Mouse (Mus musculus) hindlimb bud, embryonic 11.5 days (tissue): ENCODE measurements around the gene Eno2.

ENCODE experiments used
- DNase-seq: peaks from one replicate; pipeline ENCODE4 v3.0.0-alpha.2; 2012; ENCODE audit warnings: low read depth, low spot score; ENCODE audit errors: extremely low spot score

Gene Eno2

GRCm38 (mm10) chr6:124742839-124743514 is 26.5 kb downstream of the Eno2 start:
- DNase-seq: no peak

DNA sequence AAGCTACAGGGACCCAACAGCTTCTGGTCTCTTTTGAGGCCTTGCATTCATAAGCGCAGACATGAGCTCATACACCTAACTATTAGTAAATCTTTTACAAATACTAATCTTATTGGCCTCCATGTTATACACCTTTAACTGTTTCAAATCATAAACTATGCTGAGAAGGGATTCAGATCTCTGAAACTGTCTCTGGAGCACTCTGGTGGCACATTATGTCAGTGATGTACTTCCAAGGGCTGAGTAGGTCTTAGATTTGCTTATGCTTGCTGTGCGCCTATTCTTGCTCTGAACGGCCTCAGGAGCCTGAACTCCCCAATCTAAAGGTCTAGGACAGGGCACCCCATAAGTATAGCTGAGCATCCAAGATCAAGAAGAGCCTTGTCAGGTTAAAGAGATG is 27.6 kb downstream of the Eno2 start:
- DNase-seq: no peak

DNA sequence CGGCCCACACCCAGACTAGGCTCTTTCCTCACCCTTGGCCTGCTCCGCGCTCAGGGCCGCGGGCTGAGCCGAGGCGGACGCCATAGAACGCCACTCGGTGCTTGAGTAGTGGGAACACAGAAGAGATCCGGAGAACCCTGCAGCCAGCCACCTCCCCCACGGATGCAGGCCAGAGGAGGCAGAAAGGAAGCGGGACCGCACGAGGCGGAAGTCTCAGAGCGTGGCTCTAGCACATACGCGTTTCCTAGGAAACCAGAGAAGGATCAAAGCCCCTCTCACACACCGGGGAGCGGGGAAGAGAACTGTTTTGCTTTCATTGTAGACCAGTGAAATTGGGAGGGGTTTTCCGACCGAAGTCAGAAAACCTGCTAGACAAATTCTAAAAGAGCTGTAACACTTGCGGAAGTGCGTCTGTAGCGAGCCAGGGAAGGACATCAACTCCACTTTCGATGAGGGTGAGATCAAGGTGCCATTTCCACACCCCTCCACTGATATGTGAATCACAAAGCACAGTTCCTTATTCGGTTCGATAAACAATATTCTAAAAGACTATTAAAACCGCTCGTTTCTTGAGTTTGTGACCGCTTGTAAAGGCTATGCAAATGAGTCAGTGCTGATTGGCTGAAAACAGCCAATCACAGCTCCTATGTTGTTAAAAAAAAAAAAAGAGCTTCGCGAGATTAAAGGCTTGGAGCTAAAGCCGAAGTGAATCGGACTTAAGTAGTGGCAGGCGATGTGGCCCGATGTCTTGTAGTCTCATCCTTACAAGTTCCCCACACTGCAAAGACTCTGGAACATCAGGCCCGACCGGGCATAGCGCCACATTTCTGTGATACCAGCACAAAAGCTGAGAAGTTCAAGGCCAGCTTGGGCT is 28.3 kb downstream of the Eno2 start, which contains the start of gene Grcc10:
Grcc10 (minus strand) TSS at position 487 of the 874 bp plus-strand sequence.
- DNase-seq: peak; percentile 96

DNA sequence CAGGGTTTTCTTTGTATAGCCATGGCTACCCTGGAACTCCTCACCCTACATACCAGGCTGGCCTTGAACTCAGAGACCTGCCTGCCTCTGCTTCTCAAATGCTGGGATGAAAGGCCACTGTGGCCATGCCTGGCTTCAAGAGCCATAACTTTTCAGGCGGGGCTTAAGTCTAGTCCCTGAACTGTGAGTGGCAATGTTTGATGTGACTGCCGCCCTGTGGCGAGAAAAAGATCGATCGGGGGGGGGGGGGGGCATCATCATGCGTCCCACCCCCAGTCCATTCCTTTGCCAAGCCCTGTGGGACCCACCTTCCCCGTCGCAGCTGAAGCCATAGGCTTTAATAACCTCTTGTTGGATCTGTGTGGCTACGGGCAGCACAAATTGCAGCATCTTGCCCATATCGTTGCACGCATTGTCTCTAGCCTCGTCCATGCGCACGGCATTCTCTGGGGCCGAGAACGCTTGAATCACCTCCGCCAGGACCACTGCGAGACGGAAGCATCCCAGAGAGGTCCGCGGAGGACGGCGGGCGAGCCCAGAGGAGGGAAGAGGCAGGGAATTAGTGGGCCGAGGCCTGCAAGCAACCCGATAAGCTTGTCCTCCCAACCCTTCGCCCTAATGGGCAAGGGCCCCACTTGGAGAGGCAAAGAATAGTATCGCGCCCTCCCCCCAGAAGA is 29.1 kb downstream of the Eno2 start:
- DNase-seq: no peak

- no peak for DNase-seq
These were observed 30.2 kb downstream of the Eno2 start for GRCm38 (mm10) chr6:124739231-124739796.

- no peak for DNase-seq
These were observed 30.9 kb downstream of the Eno2 start, which contains the start of gene Ptpn6 for GRCm38 (mm10) chr6:124738511-124739023. TSS of gene Ptpn6 (minus strand) at chr6:124738714.

DNA sequence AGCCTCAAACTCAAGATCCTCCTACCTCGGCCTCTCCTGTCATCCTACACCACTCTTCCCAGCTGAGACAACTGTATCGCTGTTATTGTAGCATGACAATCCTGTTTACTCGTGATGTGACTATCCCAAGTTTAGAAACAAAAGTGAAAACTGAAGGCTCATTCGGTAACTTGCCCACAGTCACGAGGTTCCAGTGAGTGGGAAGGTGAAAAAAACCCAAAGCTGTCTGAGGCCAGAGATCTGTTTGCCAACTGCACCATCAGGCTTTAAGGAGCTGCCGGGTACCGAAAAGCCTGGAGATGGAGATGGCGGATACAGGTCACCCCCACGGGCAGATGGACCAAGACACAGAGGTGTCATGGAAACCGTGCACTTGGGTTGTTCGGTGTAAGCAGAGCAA is 32.4 kb downstream of the Eno2 start:
- DNase-seq: no peak

GRCm38 (mm10) chr6:124734417-124734816 is 35.1 kb downstream of the Eno2 start:
- no peak for DNase-seq

GRCm38 (mm10) chr6:124732476-124733370 is 36.8 kb downstream of the Eno2 start:
- no peak for DNase-seq

DNA sequence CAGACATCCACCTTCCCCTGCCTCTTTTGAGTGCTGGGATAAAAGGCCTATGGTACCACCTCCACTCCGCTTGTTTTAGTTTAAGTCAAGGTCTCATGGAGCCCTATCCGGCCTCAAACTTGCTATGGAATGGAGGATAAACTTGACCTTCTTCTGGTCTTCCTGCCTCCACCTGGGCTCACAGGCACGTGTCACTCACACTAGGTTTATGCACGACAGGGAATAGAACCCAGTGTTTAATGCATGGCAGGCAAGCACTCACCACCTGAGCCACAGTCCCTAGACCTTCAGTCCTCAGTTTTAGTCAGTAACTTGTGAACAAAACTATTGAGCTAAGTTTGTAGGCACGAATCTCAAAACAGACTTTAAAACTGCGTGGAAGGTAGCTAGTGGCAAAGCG is 38.4 kb downstream of the Eno2 start:
- DNase-seq: no peak

DNA sequence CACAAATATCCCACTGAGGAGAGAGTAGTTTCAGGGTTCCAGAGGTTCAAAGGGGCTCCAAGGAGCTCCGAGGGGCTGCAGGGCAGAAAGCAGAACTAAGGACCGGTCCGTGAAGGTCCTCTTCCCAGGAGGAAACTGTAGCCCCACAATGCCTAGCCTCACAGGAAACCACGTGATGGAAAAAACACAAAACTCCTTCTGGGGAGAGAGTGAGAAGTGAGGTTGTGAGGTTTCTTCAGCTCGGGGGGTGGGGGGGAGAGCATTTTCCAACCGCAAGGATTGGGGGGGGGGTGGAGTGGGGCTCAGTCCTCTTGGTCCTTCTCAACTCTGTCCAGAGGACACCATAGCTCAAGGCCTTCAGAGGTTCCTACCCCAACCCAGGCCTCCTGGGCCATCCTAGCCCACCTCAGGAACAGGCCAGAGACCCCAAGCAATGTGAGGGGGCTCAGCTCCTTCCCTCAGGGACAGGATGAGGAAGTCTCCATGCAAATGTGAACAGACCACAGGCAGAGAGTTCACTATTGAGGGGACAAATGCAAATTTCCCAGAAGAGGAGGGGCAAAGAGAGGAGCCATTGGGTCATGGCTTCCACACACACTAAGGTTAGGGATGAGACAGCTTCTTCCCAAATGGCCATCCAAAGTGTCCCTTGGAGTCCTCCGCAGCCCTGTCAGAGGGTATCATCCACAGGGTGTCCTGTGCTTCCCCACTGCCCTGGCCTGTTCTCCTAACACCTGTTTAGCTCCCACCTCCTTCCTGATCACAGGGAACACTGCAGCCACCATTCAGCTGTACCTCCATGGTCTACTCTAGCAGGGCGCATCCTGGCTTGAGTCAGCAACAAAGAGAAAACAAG is 39.4 kb downstream of the Eno2 start:
- DNase-seq: no peak

- DNase-seq: no peak
These were observed 40.9 kb downstream of the Eno2 start for GRCm38 (mm10) chr6:124728621-124729020.

DNA sequence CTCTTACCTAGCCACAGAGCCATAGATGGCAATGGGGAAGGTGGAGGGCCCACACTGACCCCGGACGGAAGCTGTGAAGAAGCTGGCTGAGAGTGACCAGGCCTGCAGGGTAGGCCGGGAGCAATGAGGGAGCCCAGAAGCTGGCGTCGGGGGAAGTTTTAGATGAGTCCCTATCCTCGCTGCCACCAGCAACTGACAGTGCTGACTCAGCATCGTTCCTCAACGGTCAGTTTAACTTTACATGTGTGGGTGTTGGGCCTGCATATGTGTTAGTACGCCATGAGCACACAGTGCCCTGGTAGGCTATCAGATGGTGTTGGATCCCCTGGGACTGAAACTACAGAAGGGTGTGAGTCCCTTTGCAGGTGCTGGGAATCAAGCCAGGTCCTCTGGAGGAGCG is 45.0 kb downstream of the Eno2 start:
- DNase-seq: no peak

- no peak for DNase-seq
These were observed 45.9 kb downstream of the Eno2 start for GRCm38 (mm10) chr6:124723541-124723940.

- DNase-seq: no peak
These were observed 46.5 kb downstream of the Eno2 start for GRCm38 (mm10) chr6:124722876-124723473.

DNA sequence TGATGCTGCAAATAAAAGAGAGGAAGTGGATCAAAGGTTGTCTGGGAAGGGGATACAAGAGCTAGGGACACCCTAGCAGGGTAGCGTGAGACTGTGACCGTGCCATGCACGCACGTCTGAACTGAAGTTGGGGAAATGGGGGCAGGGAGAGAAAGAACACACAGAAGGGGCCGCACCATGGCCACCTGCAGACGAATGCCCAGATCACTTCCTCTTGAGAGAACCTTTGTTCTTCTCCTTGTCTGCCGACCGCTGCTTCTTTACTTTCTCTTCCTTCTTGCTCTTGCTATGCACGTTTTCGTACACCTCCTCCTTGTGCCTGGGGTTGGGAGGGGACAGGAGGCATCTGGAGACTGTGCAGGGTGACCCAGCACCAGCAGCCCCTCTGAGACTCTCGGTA is 48.6 kb downstream of the Eno2 start:
- DNase-seq: no peak

- DNase-seq: no peak
These were observed 50.0 kb downstream of the Eno2 start for GRCm38 (mm10) chr6:124719354-124719978.

- no peak for DNase-seq
These were observed 50.8 kb downstream of the Eno2 start for GRCm38 (mm10) chr6:124718703-124719102.
